ENCODE assay signal across 34 mouse cellular contexts in genomic region chr10:3888510-3888909, GRCm38 (mm10).
DNase-seq lines count a peak whose midpoint lies in the region; ATAC-seq lines count a peak whose summit lies in the region.
"Had no signal": no experiment of that assay in that cellular context is flagged by ENCODE, and none has a peak within 500 bp of the region (broad histone marks: within the 10 kb centered on the region; RNA-seq: fewer than 3 reads in every experiment).

No protein-coding gene starts in this region.

- H3K9me3 ChIP-seq in embryonic facial prominence, embryonic 14.5 days (ENCODE audit: control insufficient read depth, low read length) = no peaks in the 10 kb centered on the region
- H3K9me3 ChIP-seq in embryonic facial prominence, embryonic 10.5 days = no peaks in the 10 kb centered on the region
- no peaks in the 10 kb centered on the region for H3K9me3 ChIP-seq in forebrain, embryonic 15.5 days
- H3K9me3 ChIP-seq: G1E; heart, embryonic 13.5 days; hindbrain, embryonic 10.5 days; hindbrain, embryonic 15.5 days; limb, embryonic 10.5 days; limb, embryonic 15.5 days; liver, embryonic 13.5 days; megakaryocyte, embryonic 14.5 days; midbrain, embryonic 12.5 days; neural tube, embryonic 12.5 days had no signal

- peak; percentile 43 for DNase-seq in embryonic facial prominence, embryonic 14.5 days (ENCODE audit: low spot score)
- no peak for DNase-seq in embryonic facial prominence, embryonic 10.5 days (ENCODE audit: low spot score)
- peak; percentile 13 to 28 for DNase-seq in layer of hippocampus, adult 8-10 months (ENCODE audit: low spot score in 2 of 2)
- no peak for DNase-seq in layer of hippocampus, adult 9-10 months (ENCODE audit: low spot score)
- DNase-seq in Muller cell, postnatal 12 days (ENCODE audit: inconsistent ontology term) = peak; percentile 94
- peak; percentile 91 for DNase-seq in retina, postnatal 1 day
- DNase-seq: adrenal gland, postnatal 10 days; cerebellum, adult 11-12 months; cerebellum, postnatal 14 days; heart, postnatal 10 days; kidney, adult 2 months; kidney, postnatal 4 days; liver, embryonic 13.5 days; lung, adult 18-20 months; lung, postnatal 4 days; right cerebral cortex, postnatal 25 days; spleen, adult 18-20 months; thymus, adult 18-20 months; thymus, postnatal 25 days had no signal

- no peaks in the 10 kb centered on the region for H3K36me3 ChIP-seq in embryonic facial prominence, embryonic 14.5 days (ENCODE audit: control insufficient read depth, insufficient read depth, low read length)
- H3K36me3 ChIP-seq in embryonic facial prominence, embryonic 10.5 days (replicated peaks) = peaks cover 9% of the 10 kb centered on the region
- no peaks in the 10 kb centered on the region for H3K36me3 ChIP-seq in forebrain, embryonic 15.5 days
- H3K36me3 ChIP-seq: G1E; heart, embryonic 13.5 days; hindbrain, embryonic 15.5 days; limb, embryonic 10.5 days; limb, embryonic 15.5 days; liver, embryonic 13.5 days; midbrain, embryonic 12.5 days; neural tube, embryonic 12.5 days had no signal

- H3K4me1 ChIP-seq in embryonic facial prominence, embryonic 14.5 days (ENCODE audit: control insufficient read depth, insufficient read depth, low read length) = peaks cover 10% of the 10 kb centered on the region
- peaks cover 24% of the 10 kb centered on the region for H3K4me1 ChIP-seq in embryonic facial prominence, embryonic 10.5 days
- H3K4me1 ChIP-seq in forebrain, embryonic 15.5 days = peaks cover 7% of the 10 kb centered on the region
- H3K4me1 ChIP-seq: liver, embryonic 13.5 days; megakaryocyte, embryonic 14.5 days had no signal

- no peak overlapping the region for H3K4me3 ChIP-seq in embryonic facial prominence, embryonic 14.5 days (ENCODE audit: low read depth, low read length)
- H3K4me3 ChIP-seq in embryonic facial prominence, embryonic 10.5 days = no peak overlapping the region
- H3K4me3 ChIP-seq in forebrain, embryonic 15.5 days = no peak overlapping the region
- H3K4me3 ChIP-seq: heart, embryonic 13.5 days; hindbrain, embryonic 10.5 days; hindbrain, embryonic 15.5 days; limb, embryonic 10.5 days; limb, embryonic 15.5 days; liver, embryonic 13.5 days; megakaryocyte, embryonic 14.5 days; midbrain, embryonic 12.5 days; myocyte; neural tube, embryonic 12.5 days had no signal

- no peak overlapping the region for H3K27ac ChIP-seq in embryonic facial prominence, embryonic 14.5 days (replicated peaks; ENCODE audit: low read depth, low read length)
- no peak overlapping the region for H3K27ac ChIP-seq in embryonic facial prominence, embryonic 10.5 days (replicated peaks)
- no peak overlapping the region for H3K27ac ChIP-seq in forebrain, embryonic 15.5 days (replicated peaks)
- H3K27ac ChIP-seq: heart, embryonic 13.5 days; hindbrain, embryonic 10.5 days; hindbrain, embryonic 15.5 days; limb, embryonic 10.5 days; limb, embryonic 15.5 days; liver, embryonic 13.5 days; midbrain, embryonic 12.5 days; neural tube, embryonic 12.5 days had no signal

- H3K4me2 ChIP-seq in embryonic facial prominence, embryonic 14.5 days (ENCODE audit: low read depth, low read length) = no peak overlapping the region
- H3K4me2 ChIP-seq in forebrain, embryonic 15.5 days (replicated peaks) = no peak overlapping the region
- H3K4me2 ChIP-seq: heart, embryonic 13.5 days; hindbrain, embryonic 15.5 days; limb, embryonic 15.5 days; liver, embryonic 13.5 days; midbrain, embryonic 12.5 days; neural tube, embryonic 12.5 days had no signal

- H3K27me3 ChIP-seq in embryonic facial prominence, embryonic 14.5 days (replicated peaks; ENCODE audit: control insufficient read depth, insufficient read depth, low read length) = no peaks in the 10 kb centered on the region
- no peaks in the 10 kb centered on the region for H3K27me3 ChIP-seq in embryonic facial prominence, embryonic 10.5 days (replicated peaks; ENCODE audit: low read depth, poor library complexity, severe bottlenecking)
- no peaks in the 10 kb centered on the region for H3K27me3 ChIP-seq in forebrain, embryonic 15.5 days
- H3K27me3 ChIP-seq: heart, embryonic 13.5 days; hindbrain, embryonic 15.5 days; limb, embryonic 15.5 days; liver, embryonic 13.5 days; megakaryocyte, embryonic 14.5 days; midbrain, embryonic 12.5 days; neural tube, embryonic 12.5 days had no signal

- H3K9ac ChIP-seq in embryonic facial prominence, embryonic 14.5 days (ENCODE audit: low read depth, low read length) = no peak overlapping the region
- no peak overlapping the region for H3K9ac ChIP-seq in forebrain, embryonic 15.5 days (replicated peaks)
- H3K9ac ChIP-seq: heart, embryonic 13.5 days; hindbrain, embryonic 15.5 days; limb, embryonic 15.5 days; liver, embryonic 13.5 days; midbrain, embryonic 12.5 days; neural tube, embryonic 12.5 days had no signal

- ATAC-seq in embryonic facial prominence, embryonic 14.5 days (ENCODE audit: low read depth) = no peak; the same call in 1 of the 2 replicates
- no peak for ATAC-seq in forebrain, embryonic 15.5 days (replicated peaks)
- ATAC-seq: forebrain, embryonic 14.5 days; inflammation-experienced regulatory T-cells, adult 6 months; lung, postnatal 0 days; Patski had no signal

- WGBS in embryonic facial prominence, embryonic 14.5 days = 61% methylated on average over 4 of the region's 4 CpGs
- 61% methylated on average over 4 of the region's 4 CpGs for WGBS in embryonic facial prominence, embryonic 10.5 days
- 73% methylated on average over 4 of the region's 4 CpGs for WGBS in forebrain, embryonic 15.5 days

Comparison
In these comparisons a context has a peak if more than half of its experiments do, and no peak if none do; other contexts are left out.
1. DNase-seq: peak in embryonic facial prominence, embryonic 14.5 days (single experiment), layer of hippocampus, adult 8-10 months (2 of 2), Muller cell, postnatal 12 days (single experiment) and retina, postnatal 1 day (single experiment); none in embryonic facial prominence, embryonic 10.5 days (single experiment) and layer of hippocampus, adult 9-10 months (single experiment).